Mouse (Mus musculus) ES-Bruce4 (cell line): ENCODE measurements around the gene Insyn1.

Experiments
- CTCF ChIP-seq: IDR thresholded peaks from one replicate; pipeline ENCODE4 v1.8.1; 2011; ENCODE audit warnings: low read depth, low read length
- EP300 ChIP-seq: IDR thresholded peaks from 2 replicates; pipeline ENCODE4 v1.6.1; 2011; ENCODE audit warnings: low read depth, low read length; ENCODE audit not compliant: insufficient read depth

- TF ChIP-seq EP300 (no peak), CTCF (no peak)
Observed at GRCm38 (mm10) chr9:58510452-58510851, 22.0 kb downstream of the Insyn1 start.
